Comparison of ENCODE assay signal across 11 mouse cellular contexts in the genomic region with DNA sequence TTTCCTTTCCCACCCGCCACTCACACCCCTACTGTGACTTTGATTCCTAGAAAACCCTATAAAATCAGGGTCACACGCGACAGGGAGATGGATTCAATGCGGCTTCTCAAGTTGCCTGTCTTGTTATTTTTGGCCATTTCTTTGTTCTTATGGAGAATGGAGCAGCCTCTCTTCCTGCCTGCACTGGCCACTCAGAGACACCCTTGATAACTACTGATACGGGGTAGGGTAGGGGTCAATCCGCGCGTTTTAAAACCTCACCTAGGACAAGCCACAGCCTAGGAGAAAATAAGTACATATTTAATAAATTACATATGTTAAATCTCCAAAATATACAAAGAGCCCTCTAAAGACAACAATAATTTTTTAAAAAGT.
DNase-seq lines count a peak whose midpoint lies in the region; ATAC-seq and TF ChIP-seq lines count a peak whose summit lies in the region.
"Had no signal": no experiment of that assay in that cellular context is flagged by ENCODE, and none has a peak within 500 bp of the region (broad histone marks: within the 10 kb centered on the region; RNA-seq: fewer than 3 reads in every experiment).

No protein-coding gene starts in this region.

- 0% methylated on average over 8 of the region's 8 CpGs for WGBS in heart, embryonic 11.5 days (ENCODE audit: insufficient replicate concordance)
- 3% methylated on average over 8 of the region's 8 CpGs for WGBS in lung, postnatal 0 days
- 4% methylated on average over 8 of the region's 8 CpGs for WGBS in limb, embryonic 14.5 days

- H3K27me3 ChIP-seq in heart, embryonic 11.5 days (ENCODE audit: control insufficient read depth, insufficient read depth, low read length): peaks cover 6% of the 10 kb centered on the region; the same call in 1 of the 2 replicates
- H3K27me3 ChIP-seq in lung, postnatal 0 days (replicated peaks; ENCODE audit: insufficient read depth, low read length): 0 out of 2 replicates have a peak, but pooled peaks cover 3% of the 10 kb centered on the region
- H3K27me3 ChIP-seq in limb, embryonic 14.5 days (ENCODE audit: control insufficient read depth, insufficient read depth, low read length): no peaks in the 10 kb centered on the region

- no peak overlapping the region; the same call in 1 of the 2 replicates for H3K9ac ChIP-seq in heart, embryonic 11.5 days (ENCODE audit: low read depth, low read length)
- no peak overlapping the region for H3K9ac ChIP-seq in lung, postnatal 0 days (replicated peaks; ENCODE audit: low read depth)
- no peak overlapping the region for H3K9ac ChIP-seq in limb, embryonic 14.5 days (ENCODE audit: low read depth, low read length, severe bottlenecking)
- H3K9ac ChIP-seq: liver, embryonic 12.5 days had no signal

- no peak overlapping the region for H3K27ac ChIP-seq in heart, embryonic 11.5 days (ENCODE audit: low read depth, low read length)
- H3K27ac ChIP-seq in lung, postnatal 0 days (ENCODE audit: low read length): no peak overlapping the region
- H3K27ac ChIP-seq in limb, embryonic 14.5 days (replicated peaks; ENCODE audit: low read depth, low read length): no peak overlapping the region
- H3K27ac ChIP-seq: liver, embryonic 12.5 days had no signal

- DNase-seq in heart, postnatal 10 days: no peak
- no peak for DNase-seq in lung, postnatal 0 days (ENCODE audit: low spot score)
- DNase-seq in lung, postnatal 14 days: no peak
- no peak for DNase-seq in limb, embryonic 14.5 days (ENCODE audit: low spot score)
- DNase-seq in cerebellum, adult 18-20 months: no peak
- no peak for DNase-seq in gastrocnemius, adult 8-10 months (ENCODE audit: low spot score in 2 of 2)
- no peak for DNase-seq in layer of hippocampus, adult 11-12 months (ENCODE audit: low spot score)
- DNase-seq: B cell, adult 2 months had no signal

- no peak for TF ChIP-seq POLR2A in limb, embryonic 14.5 days (IDR thresholded peaks at IDR 0.05; ENCODE audit: borderline replicate concordance, extremely low read depth, insufficient read depth, insufficient read length)

- intact Hi-C loops in heart, postnatal 10 days (cut with DNase I): loop anchor here (1.0 to 5.0 kb wide), 4 partner anchors 111 to 585 kb away; a partner anchor contains a TSS

- H3K36me3 ChIP-seq in heart, embryonic 11.5 days (ENCODE audit: control insufficient read depth, insufficient read depth, low read length): no peaks in the 10 kb centered on the region
- no peaks in the 10 kb centered on the region for H3K36me3 ChIP-seq in lung, postnatal 0 days (ENCODE audit: insufficient read depth, low read length)
- no peaks in the 10 kb centered on the region for H3K36me3 ChIP-seq in limb, embryonic 14.5 days (ENCODE audit: control insufficient read depth, insufficient read depth, low read length)
- H3K36me3 ChIP-seq: liver, embryonic 12.5 days had no signal

- H3K4me1 ChIP-seq in heart, embryonic 11.5 days (ENCODE audit: control insufficient read depth, insufficient read depth, low read length): peaks cover 4% of the 10 kb centered on the region; the same call in 1 of the 2 replicates
- H3K4me1 ChIP-seq in lung, postnatal 0 days (ENCODE audit: insufficient read depth, low read depth, low read length): no peaks in the 10 kb centered on the region
- H3K4me1 ChIP-seq in limb, embryonic 14.5 days (ENCODE audit: control insufficient read depth, insufficient read depth, low read length): peaks cover 5% of the 10 kb centered on the region; the same call in 1 of the 2 replicates
- H3K4me1 ChIP-seq: liver, embryonic 12.5 days had no signal

- TF ChIP-seq EP300 in lung, postnatal 0 days (IDR thresholded peaks at IDR 0.05): no peak

- ATAC-seq in heart, embryonic 11.5 days (replicated peaks; ENCODE audit: insufficient number of reproducible peaks, low FRiP score, low TSS enrichment): no peak
- no peak for ATAC-seq in lung, postnatal 0 days
- ATAC-seq in limb, embryonic 14.5 days (ENCODE audit: low FRiP score, low read depth): peak; percentile 13; the same call in 1 of the 2 replicates
- ATAC-seq: liver, embryonic 12.5 days had no signal

- TF ChIP-seq CTCF in lung, postnatal 0 days (IDR thresholded peaks at IDR 0.05): no peak

- peak overlapping the region; percentile 55 for H3K4me2 ChIP-seq in heart, embryonic 11.5 days
- H3K4me2 ChIP-seq in lung, postnatal 0 days (replicated peaks; ENCODE audit: low read depth, low read length): peak overlapping the region; percentile 34
- H3K4me2 ChIP-seq in limb, embryonic 14.5 days (replicated peaks; ENCODE audit: low read depth, low read length, severe bottlenecking): peak overlapping the region; percentile 47
- H3K4me2 ChIP-seq: liver, embryonic 12.5 days had no signal

- no peaks in the 10 kb centered on the region for H3K9me3 ChIP-seq in heart, embryonic 11.5 days (replicated peaks; ENCODE audit: control insufficient read depth, low read length)
- no peaks in the 10 kb centered on the region for H3K9me3 ChIP-seq in lung, postnatal 0 days (ENCODE audit: low read length)
- no peaks in the 10 kb centered on the region for H3K9me3 ChIP-seq in limb, embryonic 14.5 days (ENCODE audit: control insufficient read depth, low read length)
- H3K9me3 ChIP-seq: liver, embryonic 12.5 days had no signal

- no peak overlapping the region for H3K4me3 ChIP-seq in heart, embryonic 11.5 days (ENCODE audit: low read depth, low read length)
- H3K4me3 ChIP-seq in lung, postnatal 0 days (ENCODE audit: low read depth, low read length): no peak overlapping the region
- H3K4me3 ChIP-seq in limb, embryonic 14.5 days (replicated peaks; ENCODE audit: low read length): peak overlapping the region; percentile 14; the same call in 1 of the 2 replicates
- H3K4me3 ChIP-seq: liver, embryonic 12.5 days; myocyte had no signal
